Mouse (Mus musculus) liver, postnatal 0 days (tissue): ENCODE data around the gene Fbxl21. TPM values are rescaled to one million over a fixed set of nuclear protein-coding genes. Genes with fewer than 3 reads are reported as not detected.

Source experiments
- ATAC-seq: fragments of 200-750 bp; cut with Nextera tagmentation; 2 replicates; pipeline ENCODE4 v1.8.0; 2017; ENCODE audit warnings: mild to moderate bottlenecking, moderate library complexity
- DNase-seq: peaks from one replicate; pipeline ENCODE4 v3.0.0-alpha.2; 2016
- H3K27ac ChIP-seq: fragments of 300-500 bp; sonication (generic); 2 replicates; pipeline ENCODE4 v1.5.1; 2014; ENCODE audit warnings: antibody characterized with exemption, moderate library complexity, mild to moderate bottlenecking, low read depth
- H3K27me3 ChIP-seq: fragments of 300-500 bp; sonication (generic); 2 replicates; pipeline ENCODE4 v1.6.1; 2014; ENCODE audit warnings: low read length, control low read depth, mixed read lengths; ENCODE audit not compliant: insufficient read depth
- H3K36me3 ChIP-seq: fragments of 300-500 bp; sonication (generic); replicated peaks from 2 replicates; pipeline ENCODE4 v1.6.1; 2014; ENCODE audit warnings: mild to moderate bottlenecking, control low read depth, low read length, moderate library complexity, mixed read lengths; ENCODE audit not compliant: insufficient read depth
- H3K4me1 ChIP-seq: fragments of 300-500 bp; sonication (generic); 2 replicates; pipeline ENCODE4 v1.6.1; 2014; ENCODE audit warnings: antibody characterized with exemption, mild to moderate bottlenecking, control low read depth; ENCODE audit not compliant: insufficient read depth
- H3K4me2 ChIP-seq: fragments of 300-500 bp; sonication (generic); 2 replicates; pipeline ENCODE4 v1.6.1; 2014; ENCODE audit warnings: low read depth, mild to moderate bottlenecking, low read length, moderate library complexity, mixed read lengths
- H3K4me3 ChIP-seq: fragments of 300-500 bp; sonication (generic); 2 replicates; pipeline ENCODE4 v1.5.1; 2014; ENCODE audit warnings: low read depth, low read length
- H3K9ac ChIP-seq: fragments of 300-500 bp; sonication (generic); replicated peaks from 2 replicates; pipeline ENCODE4 v1.6.1; 2014; ENCODE audit warnings: mild to moderate bottlenecking, moderate library complexity
- H3K9me3 ChIP-seq: fragments of 300-500 bp; sonication (generic); 2 replicates; pipeline ENCODE4 v1.6.1; 2016; ENCODE audit warnings: mild to moderate bottlenecking, control low read depth, low read length, mixed read lengths
- CTCF ChIP-seq: sonication (generic); IDR thresholded peaks from 2 replicates; pipeline ENCODE4 v1.5.1; 2016; ENCODE audit warnings: antibody characterized with exemption, low read depth
- EP300 ChIP-seq: IDR thresholded peaks from 2 replicates; pipeline ENCODE4 v1.6.1; 2016; ENCODE audit warnings: antibody characterized with exemption, low read depth, mild to moderate bottlenecking
- WGBS: fragments of 180-500 bp; shearing (Covaris S2); extraction: QIAGEN DNeasy Blood & Tissue Kit; methylation state at CpG from one replicate; pipeline ENCODE4 v1.1.7; 2014; ENCODE audit not compliant: insufficient replicate concordance; 5-methylcytosine and 5-hydroxymethylcytosine counted together
- polyA plus RNA-seq: library from polyadenylated mRNA; unstranded; fragments of >200 nt; fragmentation: Nextera tagmentation; extraction: Ambion mirVana; gene quantifications from 2 replicates; pipeline ENCODE4 v1.2.1, GENCODE M21; 2015

Gene Fbxl21
- polyA plus RNA-seq, 1 experiment from 2014 or later, result 1.2 TPM

DNA sequence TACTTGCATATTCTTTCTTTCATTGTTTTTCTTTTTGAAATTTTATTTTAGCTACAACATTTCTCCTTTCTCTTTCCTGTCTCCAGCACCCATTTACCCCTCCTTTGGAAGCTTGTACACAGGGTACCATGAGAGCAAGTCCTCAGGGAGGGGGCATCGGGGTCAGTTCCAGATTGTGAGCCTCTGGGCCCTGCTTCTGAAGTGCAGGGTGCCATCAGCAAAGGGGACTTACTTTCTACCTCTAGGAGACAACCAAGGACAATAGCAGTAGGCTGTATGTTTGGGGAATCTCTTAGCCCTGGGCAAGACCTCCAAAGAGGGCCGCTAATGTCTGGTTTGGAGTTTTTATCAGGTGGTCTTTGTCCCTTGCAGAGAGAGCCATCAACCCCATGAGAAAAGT, 31.7 kb downstream of the Fbxl21 start:
- Histone ChIP-seq H3K27ac (no peak overlapping the region), H3K4me2 (no peak overlapping the region), H3K4me3 (no peak overlapping the region), H3K27me3 (no peaks in the 10 kb centered on the region), H3K9ac (no peak overlapping the region), H3K4me1 (peaks cover 4% of the 10 kb centered on the region; the same call in 1 of the 2 replicates), H3K9me3 (no peaks in the 10 kb centered on the region), H3K36me3 (no peaks in the 10 kb centered on the region)
- no peak for ATAC-seq
- WGBS, result 43% methylated on average over 2 of the region's 2 CpGs
- no peak for TF ChIP-seq CTCF
- no peak for TF ChIP-seq EP300
- DNase-seq, result no peak

DNA sequence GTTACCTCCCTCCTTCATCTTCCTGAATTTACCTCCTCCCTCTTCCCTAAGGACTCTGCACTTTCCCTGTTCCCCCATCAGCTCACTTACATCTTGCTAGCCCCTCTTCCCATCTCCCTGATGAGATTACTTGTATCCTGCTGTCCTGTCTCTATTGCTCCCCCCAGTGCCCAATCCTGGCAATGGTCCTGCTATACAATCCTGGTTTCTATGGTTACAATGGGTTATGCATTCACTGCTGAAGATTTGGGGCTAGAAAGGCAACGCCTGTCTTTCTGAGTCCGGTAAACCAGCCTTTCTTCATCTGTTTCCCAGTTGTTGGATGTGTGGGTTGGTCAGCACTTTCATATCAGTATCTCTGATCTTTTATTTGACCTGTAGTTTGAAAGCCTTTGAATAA, 32.1 kb downstream of the Fbxl21 start:
- Histone ChIP-seq H3K9ac (no peak overlapping the region), H3K4me3 (no peak overlapping the region), H3K4me2 (no peak overlapping the region), H3K4me1 (peaks cover 2% of the 10 kb centered on the region; the same call in 1 of the 2 replicates), H3K27ac (no peak overlapping the region), H3K9me3 (no peaks in the 10 kb centered on the region), H3K36me3 (no peaks in the 10 kb centered on the region), H3K27me3 (no peaks in the 10 kb centered on the region)
- TF ChIP-seq EP300, result no peak
- peak; percentile 62 for TF ChIP-seq CTCF
- WGBS, result 5% methylated on average over 2 of the region's 2 CpGs
- ATAC-seq (no peak), DNase-seq (peak; percentile 45)

DNA sequence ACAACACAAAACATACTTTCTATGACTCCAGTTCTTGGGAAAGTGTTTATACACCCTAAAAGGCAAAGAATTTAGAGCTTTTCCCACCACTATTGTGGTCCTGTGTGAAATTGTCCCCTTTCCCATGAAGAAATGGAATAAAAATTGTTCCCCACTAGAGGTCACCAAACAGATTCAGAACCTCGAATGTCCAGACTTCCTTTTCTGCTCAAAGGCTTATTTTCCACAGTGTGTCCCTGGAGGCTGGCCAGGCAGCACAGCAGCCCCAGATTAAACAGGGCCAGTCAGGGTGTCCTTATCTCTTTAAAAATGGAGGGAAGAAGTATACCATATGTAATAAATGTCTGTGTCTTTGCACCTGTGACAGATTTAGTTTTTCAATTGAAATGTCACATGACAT, 33.7 kb downstream of the Fbxl21 start:
- Histone ChIP-seq H3K9me3 (no peaks in the 10 kb centered on the region), H3K4me3 (no peak overlapping the region), H3K36me3 (no peaks in the 10 kb centered on the region), H3K27me3 (no peaks in the 10 kb centered on the region), H3K9ac (no peak overlapping the region), H3K27ac (no peak overlapping the region), H3K4me1 (peaks cover 5% of the 10 kb centered on the region; the same call in 1 of the 2 replicates), H3K4me2 (no peak overlapping the region)
- ATAC-seq (peak; percentile 29; the same call in 1 of the 2 replicates), DNase-seq (peak; percentile 35)
- TF ChIP-seq EP300 (no peak), CTCF (peak; percentile 58)
- WGBS, result 0% methylated on average over 1 of the region's 1 CpGs

DNA sequence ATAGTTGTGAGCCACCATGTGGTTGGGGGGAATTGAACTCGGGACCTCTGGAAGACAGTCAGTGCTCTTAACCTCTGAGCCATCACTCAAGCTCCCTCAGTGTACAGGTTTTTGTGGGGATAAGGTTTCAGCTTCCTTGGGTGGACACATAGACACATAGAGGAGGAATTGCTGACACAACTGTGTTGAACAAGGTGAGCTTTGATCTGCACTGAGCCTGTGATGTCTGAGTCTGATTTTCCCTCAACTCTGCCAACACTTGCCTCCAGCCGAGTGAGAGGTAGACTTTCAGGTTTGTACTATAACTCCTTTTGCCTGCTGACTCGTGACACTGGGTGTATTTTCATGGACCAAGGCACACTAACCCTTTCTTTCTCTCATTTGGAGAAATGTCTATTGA, 34.4 kb downstream of the Fbxl21 start:
- no peak overlapping the region for H3K27ac ChIP-seq
- H3K4me2 ChIP-seq, result no peak overlapping the region
- 61% methylated on average over 3 of the region's 3 CpGs for WGBS
- H3K9ac ChIP-seq, result no peak overlapping the region
- no peaks in the 10 kb centered on the region for H3K27me3 ChIP-seq
- no peak for DNase-seq
- H3K4me1 ChIP-seq, result peaks cover 7% of the 10 kb centered on the region; the same call in 1 of the 2 replicates
- H3K4me3 ChIP-seq, result no peak overlapping the region
- ATAC-seq, result no peak
- H3K36me3 ChIP-seq, result no peaks in the 10 kb centered on the region
- no peaks in the 10 kb centered on the region for H3K9me3 ChIP-seq
- TF ChIP-seq EP300, result no peak
- TF ChIP-seq CTCF, result no peak

DNA sequence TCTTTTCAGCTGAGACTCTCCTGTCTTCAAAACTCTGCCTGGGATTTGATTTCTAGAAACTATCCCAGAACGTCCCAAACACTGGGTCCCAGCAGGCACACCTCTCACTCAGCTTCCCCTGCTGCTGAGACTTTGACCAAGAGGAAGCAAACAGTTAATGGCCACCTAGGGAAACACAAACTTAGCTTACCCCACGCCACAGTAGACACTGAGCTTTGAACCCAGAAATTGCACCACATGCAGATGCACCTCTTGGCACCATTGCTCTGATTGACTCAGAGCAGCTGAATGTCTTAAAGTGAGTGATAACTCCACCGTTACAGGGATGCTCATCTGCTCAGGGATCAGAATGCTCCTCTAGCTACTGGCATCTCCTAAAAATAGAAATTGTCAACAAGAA, 36.5 kb downstream of the Fbxl21 start:
- 36% methylated on average over 3 of the region's 3 CpGs for WGBS
- Histone ChIP-seq H3K27me3 (no peaks in the 10 kb centered on the region), H3K4me2 (no peak overlapping the region), H3K27ac (peak overlapping the region; percentile 78), H3K9me3 (no peaks in the 10 kb centered on the region), H3K4me3 (no peak overlapping the region), H3K4me1 (peaks cover 7% of the 10 kb centered on the region; the same call in 1 of the 2 replicates), H3K9ac (no peak overlapping the region), H3K36me3 (no peaks in the 10 kb centered on the region)
- TF ChIP-seq EP300, result peak; percentile 36; the same call in 1 of the 2 replicates
- no peak for TF ChIP-seq CTCF
- DNase-seq (peak; percentile 30), ATAC-seq (peak; percentile 88)

DNA sequence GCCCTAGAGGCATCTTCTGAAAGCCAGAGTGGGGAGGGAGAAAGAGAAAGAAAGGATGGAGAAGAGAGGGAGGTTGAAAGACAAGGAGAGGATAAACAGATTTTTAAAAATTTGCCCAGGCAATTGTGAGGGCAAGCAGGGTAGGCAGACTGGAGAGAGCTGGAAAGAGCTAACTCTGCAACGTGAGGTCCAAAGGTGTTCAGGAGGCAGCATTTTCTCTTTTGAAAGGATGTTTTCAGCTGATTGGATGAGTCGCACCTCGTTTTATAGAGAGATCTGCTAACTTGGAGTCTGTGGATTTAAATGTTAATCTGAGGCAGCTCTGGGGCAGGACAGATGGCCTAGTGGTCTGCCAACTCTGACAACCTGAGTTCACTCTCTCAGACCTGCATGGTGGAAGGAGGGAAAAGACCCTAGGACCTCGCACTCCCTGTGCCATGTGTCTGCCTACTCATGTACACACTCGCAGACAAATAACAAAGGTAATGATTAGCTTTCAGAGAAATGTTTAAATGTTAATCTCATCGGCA, 37.6 kb downstream of the Fbxl21 start:
- H3K27me3 ChIP-seq, result no peaks in the 10 kb centered on the region
- TF ChIP-seq CTCF, result no peak
- no peak for TF ChIP-seq EP300
- no peaks in the 10 kb centered on the region for H3K36me3 ChIP-seq
- H3K4me3 ChIP-seq, result no peak overlapping the region
- WGBS, result 60% methylated on average over 6 of the region's 6 CpGs
- ATAC-seq, result no peak
- no peaks in the 10 kb centered on the region for H3K9me3 ChIP-seq
- no peak overlapping the region for H3K4me2 ChIP-seq
- no peak for DNase-seq
- peaks cover 7% of the 10 kb centered on the region; the same call in 1 of the 2 replicates for H3K4me1 ChIP-seq
- 0 out of 2 replicates have a peak overlapping the region, but pooled peaks have one; percentile 60 for H3K27ac ChIP-seq
- no peak overlapping the region for H3K9ac ChIP-seq

DNA sequence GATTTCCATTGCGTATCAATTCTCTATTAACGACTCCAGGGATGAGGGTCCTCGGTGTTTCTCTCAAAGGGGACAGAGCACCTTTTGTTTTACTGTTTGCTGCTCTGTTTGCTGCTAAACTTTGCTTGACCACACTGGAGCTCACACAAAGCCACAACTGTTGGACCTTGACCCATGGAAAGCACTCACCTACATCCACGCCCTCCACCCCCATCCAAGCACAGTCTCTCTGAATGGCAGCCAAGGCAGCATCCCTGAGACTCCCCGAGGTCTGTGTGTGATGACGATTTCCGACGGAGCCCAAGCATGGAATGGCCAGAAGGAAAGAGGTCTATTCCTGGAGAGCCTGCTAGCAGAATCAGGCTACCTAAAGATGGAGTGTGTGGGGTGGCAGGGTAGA, 38.9 kb downstream of the Fbxl21 start:
- TF ChIP-seq CTCF, result no peak
- no peak for TF ChIP-seq EP300

More for the DNA sequence above, 38.9 kb downstream of the Fbxl21 start:
- Histone ChIP-seq H3K4me3 (no peak overlapping the region), H3K4me2 (no peak overlapping the region), H3K27me3 (no peaks in the 10 kb centered on the region), H3K9ac (no peak overlapping the region), H3K4me1 (peaks cover 7% of the 10 kb centered on the region; the same call in 1 of the 2 replicates), H3K36me3 (no peaks in the 10 kb centered on the region), H3K9me3 (no peaks in the 10 kb centered on the region), H3K27ac (peak overlapping the region; percentile 49; the same call in 1 of the 2 replicates)
- ATAC-seq, result peak; percentile 71
- 61% methylated on average over 8 of the region's 8 CpGs for WGBS
- DNase-seq, result peak; percentile 53
